Mouse (Mus musculus) small intestine, adult 2 months (tissue): Measurements from ENCODE around the gene Fads1.

Experiments
- CTCF ChIP-seq: fragments of 200-500 bp; IDR thresholded peaks from 2 replicates; pipeline ENCODE4 v1.5.1; 2012; ENCODE audit warnings: low read depth, mild to moderate bottlenecking, control low read depth, inconsistent platforms, low read length, moderate library complexity, mixed read lengths; ENCODE audit not compliant: insufficient replicate concordance, insufficient read length; ENCODE audit errors: extremely low read depth
- POLR2A ChIP-seq: fragments of 200-500 bp; IDR thresholded peaks from 2 replicates; pipeline ENCODE4 v1.6.1; 2012; ENCODE audit warnings: low read depth, mild to moderate bottlenecking, control low read depth, inconsistent platforms, low read length, moderate library complexity

DNA sequence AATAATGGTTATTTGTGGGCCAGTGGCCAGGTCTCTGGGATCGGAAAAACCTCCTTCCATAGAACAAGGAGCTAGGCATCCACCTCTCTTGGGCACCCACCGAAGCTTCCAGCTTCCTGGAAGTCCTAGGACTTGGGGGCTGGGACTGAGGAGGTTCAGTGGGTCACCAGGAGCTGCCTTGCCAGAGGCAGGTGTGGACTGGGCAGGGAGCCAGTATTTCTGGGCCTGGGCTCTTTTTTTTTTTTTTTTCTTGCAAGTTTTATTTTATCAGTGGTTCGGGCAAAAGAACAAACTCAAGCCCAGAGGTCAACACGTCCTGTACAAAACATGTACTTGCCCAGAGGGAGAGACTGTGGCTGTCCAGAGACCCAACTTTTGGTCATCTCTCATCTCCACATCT is 43.1 kb downstream of the Fads1 start:
- TF ChIP-seq CTCF (no peak), POLR2A (no peak)
